Mouse (Mus musculus) liver, adult 2 months (tissue): ENCODE measurements at regions not wholly inside any gene's neighbourhood (a gene's known extent, or its start where the extent isn't known, plus 50 kb on each side); places are given as distances from the start of the nearest gene placed in this dataset.

Source experiments
- CTCF ChIP-seq: fragments of 200-500 bp; IDR thresholded peaks from 2 replicates; pipeline ENCODE4 v1.5.1; 2011; ENCODE audit warnings: low read depth, low read length, control low read depth
- POLR2A ChIP-seq: fragments of 200-500 bp; IDR thresholded peaks from 2 replicates; pipeline ENCODE4 v1.6.1; 2011; ENCODE audit warnings: low read length, control low read depth; ENCODE audit not compliant: insufficient read depth; ENCODE audit errors: extremely low read depth

- TF ChIP-seq CTCF (no peak), POLR2A (no peak)
Observed at GRCm38 (mm10) chr10:98717856-98718255, 196.3 kb upstream of the Atp2b1 start.
